Mouse (Mus musculus): Measurements from ENCODE around the gene Dock9.

Gene Dock9

GRCm38 (mm10) chr14:121800962-121801361, 3.3 kb upstream of the Dock9 start:
- TF ChIP-seq GATA4 (IDR thresholded peaks at IDR 0.05; ENCODE audit: insufficient replicate concordance, low read length) = no peak

DNA sequence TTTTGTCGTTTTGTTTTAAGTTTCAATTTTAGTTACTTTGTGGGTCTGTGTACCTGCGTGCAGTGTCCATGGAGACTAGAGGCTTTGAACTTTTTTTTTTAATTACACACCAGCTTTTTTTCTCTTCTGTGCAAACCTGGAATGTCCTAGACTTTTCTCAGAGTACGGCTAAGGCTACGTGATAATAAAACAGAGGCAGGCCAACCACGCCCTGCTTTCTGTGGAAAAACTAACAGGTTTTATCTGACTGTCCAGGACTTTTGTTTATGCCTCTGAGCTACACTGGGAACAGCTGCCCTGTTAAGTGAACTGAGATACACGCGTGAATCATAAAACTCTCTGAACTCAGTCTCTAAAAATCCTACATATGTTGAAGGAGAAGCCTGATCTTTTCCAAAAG, 1.5 kb upstream of the Dock9 start:
- no peak for TF ChIP-seq GATA4 (IDR thresholded peaks at IDR 0.05; ENCODE audit: insufficient replicate concordance, low read length)

- TF ChIP-seq GATA4 (IDR thresholded peaks at IDR 0.05; ENCODE audit: insufficient replicate concordance, low read length) = no peak
Observed at GRCm38 (mm10) chr14:121798411-121798799, 768 bp upstream of the Dock9 start.

- no peak for TF ChIP-seq GATA4 (IDR thresholded peaks at IDR 0.05; ENCODE audit: insufficient replicate concordance, low read length)
Observed at GRCm38 (mm10) chr14:121796571-121797456, 823 bp downstream of the Dock9 start.

DNA sequence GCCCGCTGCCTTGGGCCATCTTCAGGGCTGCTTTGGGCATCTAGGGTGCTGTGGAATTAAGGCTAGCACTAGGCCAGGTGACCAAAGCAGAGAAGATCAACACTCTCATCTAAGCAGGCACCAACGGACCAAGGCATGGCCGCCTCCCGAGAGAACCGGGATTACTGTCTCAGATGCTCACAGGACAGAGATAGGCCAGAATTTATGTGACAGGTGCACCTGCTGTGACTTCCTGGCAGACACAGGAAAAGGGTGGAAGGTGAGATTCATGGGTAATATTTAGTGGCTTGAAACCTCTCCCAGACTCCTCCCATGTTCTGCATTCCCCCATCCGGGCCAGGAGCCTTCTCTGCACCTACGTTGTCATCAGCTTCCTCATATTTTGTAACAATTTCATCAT, 2.1 kb downstream of the Dock9 start:
- no peak for TF ChIP-seq GATA4 (IDR thresholded peaks at IDR 0.05; ENCODE audit: insufficient replicate concordance, low read length)

DNA sequence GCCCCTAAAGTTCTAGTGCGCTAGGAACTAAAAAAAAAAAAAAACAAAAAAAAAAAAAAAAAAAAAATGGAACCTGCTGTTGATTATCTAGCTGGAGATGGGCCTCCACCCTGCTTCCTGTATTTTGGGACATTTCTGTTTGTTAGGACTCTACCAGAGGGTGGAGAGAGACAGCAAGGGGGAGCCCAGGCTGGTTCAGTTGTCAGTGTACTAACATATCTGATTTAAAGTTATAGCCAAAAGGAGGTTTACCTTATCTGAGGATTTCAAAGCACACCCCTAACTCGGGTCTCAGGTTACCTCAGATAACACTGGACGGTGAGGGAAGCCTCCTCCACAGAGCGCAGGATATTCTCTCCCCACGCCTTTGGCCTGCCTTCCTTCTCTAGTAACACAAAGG, 4.0 kb downstream of the Dock9 start:
- TF ChIP-seq GATA4 (IDR thresholded peaks at IDR 0.05; ENCODE audit: insufficient replicate concordance, low read length) = no peak

DNA sequence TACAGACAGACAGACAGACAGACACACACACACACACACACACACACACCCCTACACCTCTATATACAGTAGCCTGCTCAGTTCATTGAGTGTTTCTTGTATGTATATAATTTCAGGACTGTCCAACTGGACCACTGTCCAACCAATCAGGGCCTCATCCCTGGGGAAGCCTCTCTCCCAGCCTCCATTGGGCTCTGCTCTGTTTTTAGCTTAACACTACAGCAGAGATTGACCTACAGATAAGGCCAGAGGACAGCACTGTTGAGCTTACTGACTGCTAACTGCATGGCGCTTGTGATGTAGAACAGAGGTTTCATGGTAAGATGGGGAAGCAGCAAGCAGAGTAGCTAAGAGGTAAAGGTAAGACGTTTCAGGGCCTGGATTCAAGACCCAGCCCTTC, 5.7 kb downstream of the Dock9 start:
- no peak for TF ChIP-seq GATA4 (IDR thresholded peaks at IDR 0.05; ENCODE audit: insufficient replicate concordance, low read length)

DNA sequence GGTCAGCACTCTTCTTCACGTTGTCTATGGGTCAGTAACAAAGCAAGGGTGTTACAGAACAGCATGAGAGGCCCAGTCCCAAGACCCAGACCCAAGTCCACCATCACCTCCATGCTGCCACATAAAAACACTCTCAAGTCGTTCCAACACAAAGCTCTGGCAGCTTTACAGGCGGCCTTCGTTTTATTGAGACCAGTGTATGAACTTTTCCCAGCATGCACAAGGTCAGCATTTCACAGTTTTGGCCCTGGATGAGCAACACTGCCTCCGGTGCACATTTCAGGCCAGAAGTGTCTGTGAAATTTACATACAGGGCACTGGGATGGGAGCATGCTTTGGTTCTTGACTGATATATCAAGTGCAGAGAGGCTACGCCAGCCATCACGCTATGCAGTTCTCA, 6.5 kb downstream of the Dock9 start:
- no peak for TF ChIP-seq GATA4 (IDR thresholded peaks at IDR 0.05; ENCODE audit: insufficient replicate concordance, low read length)

DNA sequence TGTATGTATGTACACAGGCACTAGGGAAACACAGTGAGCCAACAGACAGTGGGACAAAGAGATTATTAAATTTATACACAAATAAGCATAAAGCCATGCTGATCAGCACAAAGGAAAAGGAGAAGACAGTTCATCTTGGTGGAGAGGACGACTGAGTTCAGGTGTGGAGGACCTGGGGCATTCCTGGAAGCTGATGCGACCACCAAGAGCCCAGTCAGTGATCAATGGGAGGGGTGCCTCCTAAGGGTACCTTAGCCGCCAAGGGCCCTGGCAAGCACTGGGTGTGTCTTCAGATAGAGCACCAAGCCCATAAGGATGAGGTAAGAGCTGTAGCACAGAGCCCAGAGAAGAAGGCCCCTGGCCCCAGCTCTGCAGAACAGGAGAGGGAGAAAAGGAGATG, 8.4 kb downstream of the Dock9 start:
- no peak for TF ChIP-seq GATA4 (IDR thresholded peaks at IDR 0.05; ENCODE audit: insufficient replicate concordance, low read length)

GRCm38 (mm10) chr14:121788451-121788850, 9.2 kb downstream of the Dock9 start:
- TF ChIP-seq GATA4 (IDR thresholded peaks at IDR 0.05; ENCODE audit: insufficient replicate concordance, low read length) = no peak

GRCm38 (mm10) chr14:121787430-121787829, 10.2 kb downstream of the Dock9 start:
- TF ChIP-seq GATA4 (IDR thresholded peaks at IDR 0.05; ENCODE audit: insufficient replicate concordance, low read length) = no peak

DNA sequence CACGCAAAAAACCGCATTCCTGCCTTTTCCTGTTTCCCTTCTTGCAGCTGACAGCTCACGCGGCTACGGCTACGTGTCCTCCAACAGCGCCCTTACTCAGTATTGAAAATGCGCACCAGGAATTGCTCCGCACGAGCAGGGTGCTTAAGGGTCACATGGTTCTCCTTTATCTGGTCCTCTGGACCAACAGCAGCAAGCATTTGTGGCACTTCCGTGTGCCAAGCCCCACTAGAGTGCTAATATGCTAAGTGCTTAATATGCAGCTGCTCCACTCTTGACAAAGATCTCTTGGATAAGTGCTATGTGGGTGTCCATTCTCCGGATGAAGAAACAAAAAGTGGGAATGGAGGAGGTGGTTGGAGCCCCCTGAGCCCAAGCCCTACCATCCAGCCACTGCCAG, 10.7 kb downstream of the Dock9 start:
- no peak for TF ChIP-seq GATA4 (IDR thresholded peaks at IDR 0.05; ENCODE audit: insufficient replicate concordance, low read length)

DNA sequence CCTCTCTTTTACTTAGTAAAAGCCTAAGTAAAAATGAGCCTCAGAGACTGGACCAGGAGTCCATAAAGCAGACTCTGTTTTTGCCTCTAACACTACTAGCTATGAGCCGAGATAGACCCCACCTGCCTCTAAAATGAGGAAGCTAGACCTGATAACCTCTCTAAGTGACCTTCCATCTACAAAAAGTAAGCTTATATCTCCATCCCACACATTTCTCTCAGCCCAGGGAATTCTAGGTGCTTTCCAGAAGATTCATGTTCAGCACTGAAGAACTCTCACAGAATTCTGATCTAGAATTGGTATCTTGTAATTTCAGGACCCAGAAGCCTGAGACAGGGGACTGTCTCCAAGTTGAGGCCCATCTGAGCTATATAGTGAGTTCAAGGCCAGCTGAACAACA, 12.2 kb downstream of the Dock9 start:
- no peak for TF ChIP-seq GATA4 (IDR thresholded peaks at IDR 0.05; ENCODE audit: insufficient replicate concordance, low read length)

DNA sequence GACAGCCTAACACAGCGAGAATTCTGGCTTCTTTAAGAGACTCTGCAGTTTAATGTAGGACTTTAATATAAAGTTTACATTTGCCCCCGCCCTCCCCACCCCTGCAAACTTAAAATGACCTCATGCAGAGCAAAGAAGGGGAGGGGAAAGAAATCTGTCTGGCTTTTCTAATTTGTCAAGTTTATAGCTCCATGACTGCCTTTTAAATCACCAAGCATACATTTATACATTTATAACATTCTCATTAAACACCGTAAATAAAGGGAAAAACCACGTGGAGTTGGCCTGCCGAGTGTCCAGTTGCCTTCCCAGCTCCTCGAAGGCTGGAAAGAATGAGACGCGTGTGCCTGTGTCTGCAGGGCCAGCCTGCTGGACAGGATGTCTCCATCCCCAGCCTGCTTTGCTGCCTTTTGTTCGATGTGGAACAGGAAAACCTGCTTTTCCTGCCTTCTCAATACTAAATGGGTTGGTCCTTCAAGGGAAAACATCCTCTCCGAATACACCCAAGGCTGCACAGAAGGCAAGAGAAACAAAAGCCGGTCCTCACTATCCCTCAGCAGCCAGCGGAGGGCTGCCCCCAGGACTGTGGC, 16.6 kb downstream of the Dock9 start:
- TF ChIP-seq GATA4 (IDR thresholded peaks at IDR 0.05; ENCODE audit: insufficient replicate concordance, low read length) = no peak; the same call in 1 of the 2 replicates

GRCm38 (mm10) chr14:121780144-121780913, 17.3 kb downstream of the Dock9 start:
- TF ChIP-seq GATA4 (IDR thresholded peaks at IDR 0.05; ENCODE audit: insufficient replicate concordance, low read length) = no peak

- no peak for TF ChIP-seq GATA4 (IDR thresholded peaks at IDR 0.05; ENCODE audit: insufficient replicate concordance, low read length)
Observed at GRCm38 (mm10) chr14:121779620-121780019, 18.0 kb downstream of the Dock9 start.
